Mouse (Mus musculus) limb, embryonic 11.5 days (tissue): ENCODE results near the gene Hacd2. TPM values are rescaled to one million over a fixed set of nuclear protein-coding genes. Genes with fewer than 3 reads are reported as not detected.

Source experiments
- ATAC-seq: fragments of 200-750 bp; cut with Nextera tagmentation; 2 replicates; pipeline ENCODE4 v1.8.0; 2017; ENCODE audit warnings: low read depth; ENCODE audit not compliant: insufficient number of reproducible peaks, low FRiP score, low TSS enrichment
- DNase-seq: peaks from one replicate; pipeline ENCODE4 v3.0.0-alpha.2; 2015; ENCODE audit warnings: low spot score
- H3K27ac ChIP-seq: fragments of 300-500 bp; sonication (generic); replicated peaks from 2 replicates; pipeline ENCODE4 v1.5.1; 2014; ENCODE audit warnings: low read depth, mild to moderate bottlenecking, low read length
- H3K27me3 ChIP-seq: fragments of 300-500 bp; sonication (generic); 2 replicates; pipeline ENCODE4 v1.6.1; 2014; ENCODE audit warnings: mild to moderate bottlenecking, low read length, mixed read lengths; ENCODE audit not compliant: control insufficient read depth, insufficient read depth
- H3K36me3 ChIP-seq: fragments of 300-500 bp; sonication (generic); 2 replicates; pipeline ENCODE4 v1.6.1; 2014; ENCODE audit warnings: mild to moderate bottlenecking, low read length, moderate library complexity, mixed read lengths; ENCODE audit not compliant: control insufficient read depth, insufficient read depth
- H3K4me1 ChIP-seq: fragments of 300-500 bp; sonication (generic); 2 replicates; pipeline ENCODE4 v1.6.1; 2014; ENCODE audit warnings: low read length, mixed read lengths; ENCODE audit not compliant: control insufficient read depth, insufficient read depth
- H3K4me2 ChIP-seq: fragments of 300-500 bp; sonication (generic); 2 replicates; pipeline ENCODE4 v1.6.1; 2014; ENCODE audit warnings: low read depth, mild to moderate bottlenecking, moderate library complexity; ENCODE audit not compliant: severe bottlenecking
- H3K4me3 ChIP-seq: fragments of 300-500 bp; sonication (generic); 2 replicates; pipeline ENCODE4 v1.5.1; 2014; ENCODE audit warnings: low read depth, low read length
- H3K9ac ChIP-seq: fragments of 300-500 bp; sonication (generic); 2 replicates; pipeline ENCODE4 v1.6.1; 2014; ENCODE audit warnings: mild to moderate bottlenecking, low read length
- H3K9me3 ChIP-seq: fragments of 300-500 bp; sonication (generic); 2 replicates; pipeline ENCODE4 v1.6.1; 2016; ENCODE audit warnings: low read length; ENCODE audit not compliant: control insufficient read depth
- WGBS: fragments of 180-500 bp; shearing (Covaris S2); extraction: QIAGEN DNeasy Blood & Tissue Kit; methylation state at CpG from one replicate; pipeline ENCODE4 v1.1.7; 2014; 5-methylcytosine and 5-hydroxymethylcytosine counted together
- polyA plus RNA-seq: library from polyadenylated mRNA; unstranded; fragments of >200 nt; fragmentation: Nextera tagmentation; extraction: Ambion mirVana; gene quantifications from 2 replicates; pipeline ENCODE4 v1.2.1, GENCODE M21; 2014

Gene Hacd2
- polyA plus RNA-seq, 1 experiment from 2014 or later = 37.0 TPM

GRCm38 (mm10) chr16:34986211-34986825 is 35.9 kb upstream of the Hacd2 start:
- no peak overlapping the region for H3K9ac ChIP-seq
- WGBS = 85% methylated on average over 13 of the region's 13 CpGs
- H3K27me3 ChIP-seq = no peaks in the 10 kb centered on the region
- no peak overlapping the region for H3K4me3 ChIP-seq
- no peak for ATAC-seq
- no peaks in the 10 kb centered on the region for H3K4me1 ChIP-seq
- DNase-seq = no peak
- no peaks in the 10 kb centered on the region for H3K36me3 ChIP-seq
- no peak overlapping the region for H3K27ac ChIP-seq
- no peaks in the 10 kb centered on the region for H3K9me3 ChIP-seq
- H3K4me2 ChIP-seq = no peak overlapping the region

- no peak overlapping the region for H3K4me2 ChIP-seq
- DNase-seq = no peak
- ATAC-seq = no peak
- no peak overlapping the region for H3K27ac ChIP-seq
- no peaks in the 10 kb centered on the region for H3K36me3 ChIP-seq
- H3K4me1 ChIP-seq = no peaks in the 10 kb centered on the region
- H3K27me3 ChIP-seq = no peaks in the 10 kb centered on the region
- no peak overlapping the region for H3K4me3 ChIP-seq
- no peak overlapping the region for H3K9ac ChIP-seq
- H3K9me3 ChIP-seq = no peaks in the 10 kb centered on the region
- 77% methylated on average over 3 of the region's 3 CpGs for WGBS
Observed at GRCm38 (mm10) chr16:34991365-34991764, 30.9 kb upstream of the Hacd2 start.

GRCm38 (mm10) chr16:34992854-34993253 is 29.4 kb upstream of the Hacd2 start:
- no peaks in the 10 kb centered on the region for H3K9me3 ChIP-seq
- no peak overlapping the region for H3K27ac ChIP-seq
- H3K27me3 ChIP-seq = no peaks in the 10 kb centered on the region
- DNase-seq (no peak), ATAC-seq (no peak)
- H3K4me1 ChIP-seq = no peaks in the 10 kb centered on the region
- H3K36me3 ChIP-seq = no peaks in the 10 kb centered on the region
- H3K4me2 ChIP-seq = no peak overlapping the region
- H3K9ac ChIP-seq = no peak overlapping the region
- H3K4me3 ChIP-seq = no peak overlapping the region
- 88% methylated on average over 5 of the region's 5 CpGs for WGBS

GRCm38 (mm10) chr16:34993694-34994330 is 28.4 kb upstream of the Hacd2 start:
- no peaks in the 10 kb centered on the region for H3K36me3 ChIP-seq
- H3K9ac ChIP-seq = no peak overlapping the region
- ATAC-seq (no peak), DNase-seq (no peak)
- H3K4me3 ChIP-seq = no peak overlapping the region
- H3K27ac ChIP-seq = no peak overlapping the region
- H3K27me3 ChIP-seq = 0 out of 2 replicates have a peak, but pooled peaks cover 2% of the 10 kb centered on the region
- no peaks in the 10 kb centered on the region for H3K4me1 ChIP-seq
- WGBS = 87% methylated on average over 10 of the region's 10 CpGs
- no peak overlapping the region for H3K4me2 ChIP-seq
- H3K9me3 ChIP-seq = no peaks in the 10 kb centered on the region

- H3K4me3 ChIP-seq = no peak overlapping the region
- 89% methylated on average over 9 of the region's 9 CpGs for WGBS
- H3K4me2 ChIP-seq = no peak overlapping the region
- DNase-seq (no peak), ATAC-seq (no peak)
- 0 out of 2 replicates have a peak, but pooled peaks cover 2% of the 10 kb centered on the region for H3K27me3 ChIP-seq
- H3K9me3 ChIP-seq = no peaks in the 10 kb centered on the region
- no peak overlapping the region for H3K9ac ChIP-seq
- H3K27ac ChIP-seq = no peak overlapping the region
- no peaks in the 10 kb centered on the region for H3K4me1 ChIP-seq
- H3K36me3 ChIP-seq = no peaks in the 10 kb centered on the region
Observed at GRCm38 (mm10) chr16:34994641-34995141, 27.5 kb upstream of the Hacd2 start.

GRCm38 (mm10) chr16:34996133-34996532 is 26.1 kb upstream of the Hacd2 start:
- H3K4me1 ChIP-seq = no peaks in the 10 kb centered on the region; the same call in 1 of the 2 replicates
- WGBS = 72% methylated on average over 5 of the region's 5 CpGs
- H3K27ac ChIP-seq = no peak overlapping the region

DNA sequence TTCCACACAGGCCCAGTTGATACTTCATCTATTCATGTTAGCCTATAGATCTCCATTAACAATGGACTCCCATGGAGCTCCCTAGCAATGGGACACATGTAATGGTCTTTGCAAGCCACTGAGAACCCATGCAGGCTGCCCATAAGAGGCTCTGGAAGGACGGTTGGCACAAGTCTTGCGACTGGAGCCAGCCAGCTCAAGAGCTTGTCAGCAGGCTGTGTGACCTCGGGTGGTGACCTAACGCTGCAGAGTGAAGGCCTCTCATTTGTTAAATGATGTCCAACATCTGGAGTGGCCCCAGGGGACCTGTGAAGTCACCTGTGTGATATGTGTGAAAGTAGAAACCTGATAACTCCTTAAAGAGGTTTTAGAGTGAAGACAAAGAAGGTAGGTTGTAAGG is 25.2 kb upstream of the Hacd2 start:
- H3K4me2 ChIP-seq = no peak overlapping the region
- ATAC-seq = no peak
- H3K4me3 ChIP-seq = no peak overlapping the region
- no peaks in the 10 kb centered on the region for H3K9me3 ChIP-seq
- DNase-seq = no peak
- no peaks in the 10 kb centered on the region for H3K36me3 ChIP-seq
- 0 out of 2 replicates have a peak, but pooled peaks cover 5% of the 10 kb centered on the region for H3K27me3 ChIP-seq
- no peak overlapping the region for H3K27ac ChIP-seq
- WGBS = 53% methylated on average over 4 of the region's 4 CpGs
- no peak overlapping the region for H3K9ac ChIP-seq
- no peaks in the 10 kb centered on the region; the same call in 1 of the 2 replicates for H3K4me1 ChIP-seq

More at GRCm38 (mm10) chr16:34996133-34996532, 26.1 kb upstream of the Hacd2 start:
- H3K4me2 ChIP-seq = no peak overlapping the region
- H3K9me3 ChIP-seq = no peaks in the 10 kb centered on the region
- no peak for DNase-seq
- no peak overlapping the region for H3K4me3 ChIP-seq
- 0 out of 2 replicates have a peak, but pooled peaks cover 5% of the 10 kb centered on the region for H3K27me3 ChIP-seq
- H3K9ac ChIP-seq = no peak overlapping the region
- no peaks in the 10 kb centered on the region for H3K36me3 ChIP-seq
- no peak for ATAC-seq

GRCm38 (mm10) chr16:34997576-34997975 is 24.7 kb upstream of the Hacd2 start:
- 0 out of 2 replicates have a peak, but pooled peaks cover 5% of the 10 kb centered on the region for H3K27me3 ChIP-seq
- DNase-seq (no peak), ATAC-seq (no peak)
- no peak overlapping the region for H3K27ac ChIP-seq
- H3K4me2 ChIP-seq = no peak overlapping the region
- H3K9me3 ChIP-seq = no peaks in the 10 kb centered on the region
- 79% methylated on average over 10 of the region's 10 CpGs for WGBS
- H3K4me3 ChIP-seq = no peak overlapping the region
- no peak overlapping the region for H3K9ac ChIP-seq
- H3K36me3 ChIP-seq = no peaks in the 10 kb centered on the region
- no peaks in the 10 kb centered on the region; the same call in 1 of the 2 replicates for H3K4me1 ChIP-seq
